Mouse (Mus musculus) hindbrain, embryonic 15.5 days (tissue): ENCODE results near the gene Olfml1. TPM values are rescaled to one million over a fixed set of nuclear protein-coding genes. Genes with fewer than 3 reads are reported as not detected.

Experiments used
- ATAC-seq: fragments of 200-750 bp; cut with Nextera tagmentation; 2 replicates; pipeline ENCODE4 v1.8.0; 2017; ENCODE audit warnings: low read depth, moderate number of reproducible peaks, moderate TSS enrichment; ENCODE audit not compliant: low FRiP score
- H3K27ac ChIP-seq: fragments of 300-500 bp; sonication (generic); replicated peaks from 2 replicates; pipeline ENCODE4 v1.5.1; 2015; ENCODE audit warnings: mild to moderate bottlenecking, inconsistent platforms
- H3K27me3 ChIP-seq: fragments of 300-500 bp; sonication (generic); 2 replicates; pipeline ENCODE4 v1.6.1; 2015; ENCODE audit warnings: control low read depth, inconsistent platforms
- H3K36me3 ChIP-seq: fragments of 300-500 bp; sonication (generic); 2 replicates; pipeline ENCODE4 v1.6.1; 2015; ENCODE audit warnings: control low read depth, inconsistent platforms
- H3K4me1 ChIP-seq: fragments of 300-500 bp; sonication (generic); replicated peaks from 2 replicates; pipeline ENCODE4 v1.6.1; 2015; ENCODE audit warnings: control low read depth, inconsistent platforms
- H3K4me2 ChIP-seq: fragments of 300-500 bp; sonication (generic); 2 replicates; pipeline ENCODE4 v1.6.1; 2015; ENCODE audit warnings: moderate library complexity, mild to moderate bottlenecking, inconsistent platforms
- H3K4me3 ChIP-seq: fragments of 300-500 bp; sonication (generic); 2 replicates; pipeline ENCODE4 v1.5.1; 2015; ENCODE audit warnings: mild to moderate bottlenecking, inconsistent platforms
- H3K9ac ChIP-seq: fragments of 300-500 bp; sonication (generic); 2 replicates; pipeline ENCODE4 v1.6.1; 2015; ENCODE audit warnings: inconsistent platforms
- H3K9me3 ChIP-seq: fragments of 300-500 bp; sonication (generic); 2 replicates; pipeline ENCODE4 v1.6.1; 2016; ENCODE audit warnings: control low read depth, inconsistent platforms
- WGBS: fragments of 180-500 bp; shearing (Covaris S2); methylation state at CpG from one replicate; pipeline ENCODE4 v1.1.7; 2015; 5-methylcytosine and 5-hydroxymethylcytosine counted together
- polyA plus RNA-seq: library from polyadenylated mRNA; unstranded; fragments of >200 nt; fragmentation: Nextera tagmentation; extraction: Ambion mirVana; gene quantifications from 2 replicates; pipeline ENCODE4 v1.2.1, GENCODE M21; 2015

Olfml1 gene
- polyA plus RNA-seq = 3.3 and 4.2 TPM in 2 replicates

DNA sequence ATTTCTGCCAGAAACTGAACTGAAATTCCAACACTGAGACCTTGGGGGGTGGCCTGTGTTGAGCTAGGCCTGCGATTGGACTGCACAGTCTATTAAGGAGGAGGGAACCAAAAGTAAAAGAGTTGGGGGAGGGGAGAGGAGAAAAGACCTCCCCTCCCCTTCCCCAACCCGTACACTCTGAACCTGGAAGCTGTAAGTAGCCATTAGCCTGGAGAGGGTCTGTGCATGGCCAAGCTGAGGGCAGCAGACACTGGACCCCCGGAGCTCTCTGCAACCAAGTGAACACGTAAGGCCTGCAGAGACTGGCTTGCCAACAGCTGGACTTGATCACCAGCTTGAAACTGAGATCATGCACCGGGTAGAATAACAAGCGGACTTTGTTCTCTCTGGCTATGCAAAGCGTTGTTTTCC is at the start of gene Olfml1:
TSS of gene Olfml1 (plus strand) at position 186 of the 411 bp plus-strand sequence.
- Histone ChIP-seq H3K27ac (0 out of 2 replicates have a peak within 1 kb of the TSS, but pooled peaks have one; percentile 14), H3K9ac (no peak within 1 kb of the TSS), H3K27me3 (no peaks in the 10 kb centered on the region), H3K4me1 (no peaks in the 10 kb centered on the region), H3K9me3 (no peaks in the 10 kb centered on the region), H3K4me2 (no peak within 1 kb of the TSS), H3K36me3 (no peaks in the 10 kb centered on the region), H3K4me3 (no peak within 1 kb of the TSS)
- 66% methylated on average over 7 of the region's 7 CpGs for WGBS
- peak; percentile 54; the same call in 1 of the 2 replicates for ATAC-seq

- no peak for ATAC-seq
- 80% methylated on average over 12 of the region's 12 CpGs for WGBS
Measured at GRCm38 (mm10) chr7:107519256-107520025, 47.8 kb upstream of the Olfml1 start.

GRCm38 (mm10) chr7:107521411-107521810 is 45.8 kb upstream of the Olfml1 start:
- ATAC-seq = no peak
- no peaks in the 10 kb centered on the region for H3K27me3 ChIP-seq
- no peaks in the 10 kb centered on the region for H3K36me3 ChIP-seq
- no peak overlapping the region for H3K4me3 ChIP-seq
- no peaks in the 10 kb centered on the region for H3K4me1 ChIP-seq
- no peak overlapping the region for H3K9ac ChIP-seq
- no peak overlapping the region for H3K4me2 ChIP-seq
- H3K9me3 ChIP-seq = no peaks in the 10 kb centered on the region
- 93% methylated on average over 6 of the region's 6 CpGs for WGBS
- H3K27ac ChIP-seq = no peak overlapping the region

More at GRCm38 (mm10) chr7:107519256-107520025, 47.8 kb upstream of the Olfml1 start:
- H3K36me3 ChIP-seq = no peaks in the 10 kb centered on the region
- no peak overlapping the region for H3K4me3 ChIP-seq
- no peaks in the 10 kb centered on the region for H3K27me3 ChIP-seq
- no peaks in the 10 kb centered on the region for H3K4me1 ChIP-seq
- H3K9me3 ChIP-seq = no peaks in the 10 kb centered on the region
- H3K9ac ChIP-seq = no peak overlapping the region
- no peak overlapping the region for H3K4me2 ChIP-seq
- no peak overlapping the region for H3K27ac ChIP-seq

- Histone ChIP-seq H3K9ac (no peak overlapping the region), H3K9me3 (no peaks in the 10 kb centered on the region), H3K4me3 (no peak overlapping the region), H3K4me1 (peaks cover 4% of the 10 kb centered on the region; the same call in 1 of the 2 replicates), H3K27ac (no peak overlapping the region), H3K4me2 (no peak overlapping the region), H3K27me3 (no peaks in the 10 kb centered on the region), H3K36me3 (no peaks in the 10 kb centered on the region)
- WGBS = 0% methylated on average over 1 of the region's 1 CpGs
- ATAC-seq = 0 out of 2 replicates have a peak, but pooled peaks have one; percentile 40
Measured at GRCm38 (mm10) chr7:107526299-107526698, 40.9 kb upstream of the Olfml1 start.

- 60% methylated on average over 3 of the region's 3 CpGs for WGBS
- no peaks in the 10 kb centered on the region for H3K9me3 ChIP-seq
Measured at GRCm38 (mm10) chr7:107528169-107528772, 39.0 kb upstream of the Olfml1 start.

DNA sequence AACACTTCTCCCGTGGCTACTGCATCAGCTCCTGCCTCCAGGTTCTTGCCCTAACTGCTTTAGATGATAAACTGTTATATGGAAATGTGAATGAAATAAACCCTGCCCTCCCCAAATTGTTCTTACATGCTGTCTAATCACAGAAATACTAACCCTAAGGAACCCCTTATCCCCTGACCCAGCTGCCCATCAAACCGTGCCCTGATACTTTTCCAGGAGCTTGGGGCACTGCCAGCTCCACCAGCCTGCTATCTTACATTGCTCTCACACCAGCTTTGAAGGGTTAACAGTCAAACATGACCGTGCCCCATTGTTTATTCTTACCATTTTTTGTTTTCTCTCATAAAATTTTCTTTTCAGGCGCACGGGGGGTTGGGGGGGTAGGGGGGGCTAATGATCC is 37.9 kb upstream of the Olfml1 start:
- Histone ChIP-seq H3K27me3 (no peaks in the 10 kb centered on the region), H3K36me3 (no peaks in the 10 kb centered on the region), H3K4me2 (no peak overlapping the region), H3K9me3 (no peaks in the 10 kb centered on the region), H3K9ac (no peak overlapping the region), H3K27ac (no peak overlapping the region), H3K4me1 (peaks cover 4% of the 10 kb centered on the region; the same call in 1 of the 2 replicates), H3K4me3 (no peak overlapping the region)
- 76% methylated on average over 5 of the region's 5 CpGs for WGBS
- no peak for ATAC-seq

More at GRCm38 (mm10) chr7:107528169-107528772, 39.0 kb upstream of the Olfml1 start:
- no peak for ATAC-seq
- Histone ChIP-seq H3K4me1 (peaks cover 4% of the 10 kb centered on the region; the same call in 1 of the 2 replicates), H3K27me3 (no peaks in the 10 kb centered on the region), H3K27ac (no peak overlapping the region), H3K36me3 (no peaks in the 10 kb centered on the region), H3K9ac (no peak overlapping the region), H3K4me3 (no peak overlapping the region), H3K4me2 (no peak overlapping the region)

GRCm38 (mm10) chr7:107535311-107535710 is 31.9 kb upstream of the Olfml1 start:
- H3K4me3 ChIP-seq = no peak overlapping the region
- no peak overlapping the region for H3K9ac ChIP-seq
- H3K27me3 ChIP-seq = no peaks in the 10 kb centered on the region
- ATAC-seq = no peak
- WGBS = 86% methylated on average over 4 of the region's 4 CpGs
- no peak overlapping the region for H3K27ac ChIP-seq
- no peaks in the 10 kb centered on the region for H3K9me3 ChIP-seq
- no peaks in the 10 kb centered on the region for H3K36me3 ChIP-seq
- no peaks in the 10 kb centered on the region for H3K4me1 ChIP-seq
- no peak overlapping the region for H3K4me2 ChIP-seq

GRCm38 (mm10) chr7:107536516-107536915 is 30.7 kb upstream of the Olfml1 start:
- no peaks in the 10 kb centered on the region for H3K9me3 ChIP-seq
- H3K27me3 ChIP-seq = no peaks in the 10 kb centered on the region
- 56% methylated on average over 6 of the region's 6 CpGs for WGBS
- H3K4me1 ChIP-seq = no peaks in the 10 kb centered on the region
- no peak overlapping the region for H3K27ac ChIP-seq
- H3K36me3 ChIP-seq = no peaks in the 10 kb centered on the region
- no peak for ATAC-seq
- H3K4me2 ChIP-seq = no peak overlapping the region
- no peak overlapping the region for H3K9ac ChIP-seq
- H3K4me3 ChIP-seq = no peak overlapping the region

DNA sequence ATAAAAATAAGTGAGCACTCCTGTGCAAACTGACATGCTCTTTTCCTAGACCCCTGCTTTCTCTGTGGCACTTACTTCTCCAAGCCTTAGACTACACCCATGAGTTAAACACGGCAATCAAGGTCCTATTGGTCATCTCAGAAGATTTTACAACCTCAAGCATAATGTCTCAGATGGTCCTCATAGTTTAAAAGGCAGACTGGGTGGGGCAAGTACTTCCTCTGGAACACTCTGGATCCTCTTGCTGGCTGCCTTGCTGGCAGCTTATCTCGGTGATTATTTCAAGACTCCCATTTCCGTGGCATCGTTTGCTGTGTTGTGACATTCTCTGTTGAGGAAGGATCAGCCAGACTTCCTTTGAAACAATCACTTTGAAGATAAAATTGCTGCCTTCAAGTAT is 27.2 kb upstream of the Olfml1 start:
- H3K27me3 ChIP-seq = no peaks in the 10 kb centered on the region
- no peaks in the 10 kb centered on the region for H3K4me1 ChIP-seq
- ATAC-seq = no peak
- H3K9me3 ChIP-seq = no peaks in the 10 kb centered on the region
- H3K9ac ChIP-seq = no peak overlapping the region
- H3K4me2 ChIP-seq = no peak overlapping the region
- H3K27ac ChIP-seq = no peak overlapping the region
- no peak overlapping the region for H3K4me3 ChIP-seq
- WGBS = 74% methylated on average over 4 of the region's 4 CpGs
- H3K36me3 ChIP-seq = no peaks in the 10 kb centered on the region

DNA sequence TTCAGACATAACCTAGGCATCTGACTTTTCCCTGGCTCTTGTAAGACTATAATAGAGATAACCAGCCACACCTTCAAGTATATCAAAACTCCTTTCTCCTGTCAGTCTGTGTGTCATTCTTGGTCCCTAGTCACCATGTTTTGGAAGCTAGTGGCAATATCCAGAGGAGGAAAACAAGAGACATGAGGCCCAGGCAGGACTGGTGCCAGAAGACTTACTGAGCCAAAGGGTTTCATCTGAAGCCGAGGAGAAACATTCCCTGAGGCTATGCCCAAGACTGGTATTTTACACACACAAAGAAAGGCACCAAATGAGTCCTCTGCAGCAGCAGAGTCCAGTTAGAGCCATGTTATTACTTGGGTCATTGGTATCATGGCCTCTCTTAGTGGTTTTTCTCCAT is 22.2 kb upstream of the Olfml1 start:
- WGBS = 62% methylated on average over 1 of the region's 1 CpGs

GRCm38 (mm10) chr7:107547872-107548271 is 19.4 kb upstream of the Olfml1 start:
- no peak for ATAC-seq
- WGBS = 97% methylated on average over 3 of the region's 3 CpGs

More for the DNA sequence above, 22.2 kb upstream of the Olfml1 start:
- H3K4me3 ChIP-seq = no peak overlapping the region
- H3K36me3 ChIP-seq = no peaks in the 10 kb centered on the region
- H3K4me2 ChIP-seq = no peak overlapping the region
- no peak overlapping the region for H3K27ac ChIP-seq
- no peak overlapping the region for H3K9ac ChIP-seq
- ATAC-seq = no peak
- H3K9me3 ChIP-seq = no peaks in the 10 kb centered on the region
- H3K27me3 ChIP-seq = no peaks in the 10 kb centered on the region
- no peaks in the 10 kb centered on the region for H3K4me1 ChIP-seq

DNA sequence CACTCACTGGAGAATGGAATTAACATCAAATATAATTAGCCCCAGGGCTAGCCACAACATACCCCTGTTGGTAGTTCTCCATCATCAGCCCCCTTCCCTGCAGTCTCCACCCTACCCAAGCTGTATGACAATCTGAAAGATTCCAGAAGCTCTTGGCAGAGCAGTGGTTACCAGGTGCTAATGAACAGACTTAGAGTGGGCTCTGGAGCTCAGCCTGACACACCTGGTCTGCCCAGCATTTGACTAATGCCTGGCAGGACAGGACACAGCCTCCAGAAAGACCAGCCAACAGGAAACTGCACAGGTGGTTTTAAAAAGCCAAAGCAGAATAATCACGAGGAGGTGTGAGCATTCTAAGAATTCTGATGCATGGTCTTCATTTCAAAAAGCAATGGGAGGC is 13.8 kb upstream of the Olfml1 start:
- H3K27me3 ChIP-seq = no peaks in the 10 kb centered on the region
- no peaks in the 10 kb centered on the region for H3K4me1 ChIP-seq
- H3K9ac ChIP-seq = no peak overlapping the region
- no peaks in the 10 kb centered on the region for H3K36me3 ChIP-seq
- WGBS = 71% methylated on average over 1 of the region's 1 CpGs
- H3K4me3 ChIP-seq = no peak overlapping the region
- ATAC-seq = no peak
- no peak overlapping the region for H3K27ac ChIP-seq
- H3K9me3 ChIP-seq = no peaks in the 10 kb centered on the region
- no peak overlapping the region for H3K4me2 ChIP-seq

More at GRCm38 (mm10) chr7:107547872-107548271, 19.4 kb upstream of the Olfml1 start:
- Histone ChIP-seq H3K4me3 (no peak overlapping the region), H3K36me3 (no peaks in the 10 kb centered on the region), H3K27me3 (no peaks in the 10 kb centered on the region), H3K4me2 (no peak overlapping the region), H3K9me3 (no peaks in the 10 kb centered on the region), H3K4me1 (no peaks in the 10 kb centered on the region), H3K27ac (no peak overlapping the region), H3K9ac (no peak overlapping the region)
